Mouse (Mus musculus): ENCODE results near the gene S100a11. TPM values are rescaled to one million over a fixed set of nuclear protein-coding genes. Genes with fewer than 3 reads are reported as not detected.

Gene S100a11
- 208 and 437 TPM in 2 replicates for polyA plus RNA-seq (2012; rRNA removed; ENCODE audit: low replicate concordance)

GRCm38 (mm10) chr3:93520330-93521193 lies at the start of gene S100a11:
Gene S100a11, plus strand, starts transcription at chr3:93520488.

GRCm38 (mm10) chr3:93554981-93555877 lies 34.9 kb downstream of the S100a11 start, which contains the start of gene S100a10:
Gene S100a10, plus strand, starts transcription at chr3:93555080.

Other genes with a start within 250 kb of the S100a11 start
- 0.24 and 1.1 TPM in 2 replicates for gene Flg, start 247.0 kb upstream of the S100a11 start, polyA plus RNA-seq (2012; rRNA removed; ENCODE audit: low replicate concordance)
- gene Hrnr, start 200.7 kb upstream of the S100a11 start, polyA plus RNA-seq (2012; rRNA removed; ENCODE audit: low replicate concordance): 0.33 TPM in 1 of 2 replicates, not detected in the other
- 0.17 TPM in 1 of 2 replicates, not detected in the other for gene Rptn, start 126.8 kb upstream of the S100a11 start, polyA plus RNA-seq (2012; rRNA removed; ENCODE audit: low replicate concordance)
- gene Tchh, start 78.2 kb upstream of the S100a11 start, polyA plus RNA-seq (2012; rRNA removed; ENCODE audit: low replicate concordance): 0.02 TPM in 1 of 2 replicates, not detected in the other
- not detected in 2 replicates for gene Tchhl1, start 51.7 kb upstream of the S100a11 start, polyA plus RNA-seq (2012; rRNA removed; ENCODE audit: low replicate concordance)
- gene S100a10, start 34.6 kb downstream of the S100a11 start, polyA plus RNA-seq (2012; rRNA removed; ENCODE audit: low replicate concordance): 77.1 and 139 TPM in 2 replicates
- gene Tdpoz2, start 132.2 kb downstream of the S100a11 start, polyA plus RNA-seq (2012; rRNA removed; ENCODE audit: low replicate concordance): not detected in 2 replicates
- gene Tdpoz1, start 155.8 kb downstream of the S100a11 start, polyA plus RNA-seq (2012; rRNA removed; ENCODE audit: low replicate concordance): not detected in 2 replicates
- not detected in 2 replicates for gene Gm37596, start 172.6 kb downstream of the S100a11 start, polyA plus RNA-seq (2012; rRNA removed; ENCODE audit: low replicate concordance)

Data from mammary gland, adult 2 months (tissue).